Comparison of ENCODE assay signal across 13 mouse cellular contexts in genomic region chr9:114536628-114537027, GRCm38 (mm10). TPM values are rescaled to one million over a fixed set of nuclear protein-coding genes. Genes with fewer than 3 reads are reported as not detected.
DNase-seq lines count a peak whose midpoint lies in the region; ATAC-seq and TF ChIP-seq lines count a peak whose summit lies in the region.
"Had no signal": no experiment of that assay in that cellular context is flagged by ENCODE, and none has a peak within 500 bp of the region (broad histone marks: within the 10 kb centered on the region; RNA-seq: fewer than 3 reads in every experiment).

No protein-coding gene starts in this region.

- H3K4me1 ChIP-seq in heart, embryonic 10.5 days, result peaks cover 70% of the 10 kb centered on the region
- no peaks in the 10 kb centered on the region for H3K4me1 ChIP-seq in lung, postnatal 0 days (ENCODE audit: insufficient read depth, low read depth, low read length)
- peaks cover 44% of the 10 kb centered on the region for H3K4me1 ChIP-seq in liver, embryonic 13.5 days (replicated peaks)

- H3K27me3 ChIP-seq in heart, embryonic 10.5 days (ENCODE audit: insufficient read depth, poor library complexity, severe bottlenecking), result no peaks in the 10 kb centered on the region
- no peaks in the 10 kb centered on the region for H3K27me3 ChIP-seq in lung, postnatal 0 days (replicated peaks; ENCODE audit: insufficient read depth, low read length)
- H3K27me3 ChIP-seq in liver, embryonic 13.5 days, result no peaks in the 10 kb centered on the region

- intact Hi-C loops in heart, postnatal 14 days (cut with DNase I), result no loop called here

- WGBS in heart, embryonic 10.5 days, result 21% methylated on average over 2 of the region's 2 CpGs
- WGBS in lung, postnatal 0 days, result 64% methylated on average over 2 of the region's 2 CpGs
- 62% methylated on average over 2 of the region's 2 CpGs for WGBS in liver, embryonic 13.5 days (ENCODE audit: insufficient replicate concordance)

- no peaks in the 10 kb centered on the region for H3K36me3 ChIP-seq in heart, embryonic 10.5 days
- no peaks in the 10 kb centered on the region for H3K36me3 ChIP-seq in lung, postnatal 0 days (ENCODE audit: insufficient read depth, low read length)
- no peaks in the 10 kb centered on the region for H3K36me3 ChIP-seq in liver, embryonic 13.5 days

- no peak for TF ChIP-seq CTCF in lung, postnatal 0 days (IDR thresholded peaks at IDR 0.05)

- peak overlapping the region; percentile 24 for H3K4me3 ChIP-seq in heart, embryonic 10.5 days
- H3K4me3 ChIP-seq in lung, postnatal 0 days (ENCODE audit: low read depth, low read length), result no peak overlapping the region
- no peak overlapping the region for H3K4me3 ChIP-seq in liver, embryonic 13.5 days (replicated peaks)

- TF ChIP-seq EP300 in lung, postnatal 0 days (IDR thresholded peaks at IDR 0.05), result no peak

- H3K27ac ChIP-seq in heart, embryonic 10.5 days, result peak overlapping the region; percentile 86
- no peak overlapping the region for H3K27ac ChIP-seq in lung, postnatal 0 days (ENCODE audit: low read length)
- peak overlapping the region; percentile 59; the same call in 1 of the 2 replicates for H3K27ac ChIP-seq in liver, embryonic 13.5 days

- ATAC-seq in lung, postnatal 0 days, result peak; percentile 36; the same call in 1 of the 2 replicates
- ATAC-seq in liver, embryonic 13.5 days (ENCODE audit: low read depth), result peak; percentile 59

- H3K9ac ChIP-seq in lung, postnatal 0 days (replicated peaks; ENCODE audit: low read depth), result no peak overlapping the region
- no peak overlapping the region for H3K9ac ChIP-seq in liver, embryonic 13.5 days

- no peak overlapping the region for H3K4me2 ChIP-seq in lung, postnatal 0 days (replicated peaks; ENCODE audit: low read depth, low read length)
- no peak overlapping the region for H3K4me2 ChIP-seq in liver, embryonic 13.5 days

- peak; percentile 87 for DNase-seq in heart, embryonic 10.5 days (ENCODE audit: low spot score)
- no peak for DNase-seq in heart, postnatal 14 days
- peak; percentile 47 for DNase-seq in lung, postnatal 0 days (ENCODE audit: low spot score)
- DNase-seq in lung, postnatal 10 days, result no peak
- DNase-seq in embryo, embryonic 10 days (ENCODE audit: low spot score), result peak; percentile 88
- DNase-seq in liver, embryonic 13.5 days, result no peak
- no peak for DNase-seq in cerebellum, postnatal 25 days
- DNase-seq in thymus, adult 18-20 months, result no peak
- DNase-seq: kidney, postnatal 36 days; left cerebral cortex, postnatal 4 days had no signal

- H3K9me3 ChIP-seq in heart, embryonic 10.5 days, result no peaks in the 10 kb centered on the region
- no peaks in the 10 kb centered on the region for H3K9me3 ChIP-seq in lung, postnatal 0 days (ENCODE audit: low read length)
- no peaks in the 10 kb centered on the region for H3K9me3 ChIP-seq in liver, embryonic 13.5 days (replicated peaks)

RNA-seq across cellular contexts. Expression of gene C130032M10Rik, which starts 21.1 kb away (rescaled TPM):
- 0.38 and 0.97 TPM in 2 replicates for polyA plus RNA-seq in heart, embryonic 10.5 days (2016; fragmentation: Nextera tagmentation; extraction: Ambion mirVana)
- not detected for total RNA-seq in heart, postnatal 14 days (2021)
- 0.33 TPM in 1 of 2 replicates, not detected in the other for polyA plus RNA-seq in lung, postnatal 0 days (2015; fragmentation: Nextera tagmentation; extraction: Ambion mirVana)
- polyA plus RNA-seq in liver, embryonic 13.5 days (2015; fragmentation: Nextera tagmentation; extraction: Ambion mirVana), result not detected in 2 replicates
- total RNA-seq: heart, postnatal 25 days; left cerebral cortex, postnatal 4 days; megakaryocyte-erythroid progenitor cell, adult 5-6 weeks had no signal
- polyA plus RNA-seq: C2C12 had no signal

RNA-seq across cellular contexts. Expression of gene Trim71, which starts 27.5 kb away (rescaled TPM):
- 2.4 and 3.1 TPM in 2 replicates for polyA plus RNA-seq in heart, embryonic 10.5 days (2016; fragmentation: Nextera tagmentation; extraction: Ambion mirVana)
- not detected for total RNA-seq in heart, postnatal 14 days (2021)
- 0.30 and 0.32 TPM in 2 replicates for polyA plus RNA-seq in lung, postnatal 0 days (2015; fragmentation: Nextera tagmentation; extraction: Ambion mirVana)
- 1.4 and 1.6 TPM in 2 replicates for polyA plus RNA-seq in liver, embryonic 13.5 days (2015; fragmentation: Nextera tagmentation; extraction: Ambion mirVana)
- total RNA-seq: heart, postnatal 25 days; megakaryocyte-erythroid progenitor cell, adult 5-6 weeks had no signal

RNA-seq across cellular contexts. Expression of gene Ccr4, which starts 31.9 kb away (rescaled TPM):
- not detected in 2 replicates for polyA plus RNA-seq in heart, embryonic 10.5 days (2016; fragmentation: Nextera tagmentation; extraction: Ambion mirVana)
- under 1 TPM in 1 of 2 experiments, not detected in 1; 0.68 TPM for total RNA-seq in heart, postnatal 14 days (2021)
- polyA plus RNA-seq in lung, postnatal 0 days (2015; fragmentation: Nextera tagmentation; extraction: Ambion mirVana), result not detected in 2 replicates
- not detected in 2 replicates for polyA plus RNA-seq in liver, embryonic 13.5 days (2015; fragmentation: Nextera tagmentation; extraction: Ambion mirVana)
- total RNA-seq: heart, postnatal 25 days; left cerebral cortex, postnatal 4 days; megakaryocyte-erythroid progenitor cell, adult 5-6 weeks had no signal
- polyA plus RNA-seq: C2C12 had no signal

Comparison
In these comparisons a context has a peak if more than half of its experiments do, and no peak if none do; other contexts are left out.
1. DNase-seq: peak in heart, embryonic 10.5 days (single experiment), lung, postnatal 0 days (single experiment) and embryo, embryonic 10 days (single experiment); none in heart, postnatal 14 days (0 of 2), lung, postnatal 10 days (single experiment), liver, embryonic 13.5 days (single experiment), cerebellum, postnatal 25 days (0 of 2) and thymus, adult 18-20 months (0 of 2).